Mouse (Mus musculus) spleen, postnatal 0 days (tissue): ENCODE results near the gene Vmn1r1. TPM values are rescaled to one million over a fixed set of nuclear protein-coding genes. Genes with fewer than 3 reads are reported as not detected.

Experiments
- polyA plus RNA-seq: library from polyadenylated mRNA; unstranded; fragments of >200 nt; fragmentation: Nextera tagmentation; extraction: Ambion mirVana; gene quantifications from 2 replicates; pipeline ENCODE4 v1.2.1, GENCODE M21; 2015

The Vmn1r1 gene
- not detected in 2 replicates for polyA plus RNA-seq

GRCm38 (mm10) chr1:182164386-182164785 lies at the start of gene Vmn1r1:
Vmn1r1 (minus strand) TSS chr1:182164486.

GRCm38 (mm10) chr1:182124506-182124905 lies 39.8 kb downstream of the Vmn1r1 start, which contains the start of gene Srp9:
Srp9 (plus strand) TSS chr1:182124737.

Other genes with a start within 250 kb of the Vmn1r1 start
- gene Enah, start 144.5 kb downstream of the Vmn1r1 start, polyA plus RNA-seq: 2.4 and 3.0 TPM in 2 replicates
- 143 and 146 TPM in 2 replicates for gene Srp9, start 39.7 kb downstream of the Vmn1r1 start, polyA plus RNA-seq
- 93.1 and 106 TPM in 2 replicates for gene Degs1, start 118.3 kb upstream of the Vmn1r1 start, polyA plus RNA-seq
- 6.6 and 6.9 TPM in 2 replicates for gene Fbxo28, start 177.1 kb upstream of the Vmn1r1 start, polyA plus RNA-seq
- gene Trp53bp2, start 244.7 kb upstream of the Vmn1r1 start, polyA plus RNA-seq: 2.7 and 4.3 TPM in 2 replicates